Mouse (Mus musculus): ENCODE results near the gene H2-Oa. TPM values are rescaled to one million over a fixed set of nuclear protein-coding genes. Genes with fewer than 3 reads are reported as not detected.
"Not testable (repeated sequence)": the region's sequence is repeated elsewhere in the genome, so short reads cannot be mapped to it uniquely, and the experiment has no call there.

H2-Oa gene
- polyA plus RNA-seq, 1 experiment from 2014 or later: 0.37 TPM

DNA sequence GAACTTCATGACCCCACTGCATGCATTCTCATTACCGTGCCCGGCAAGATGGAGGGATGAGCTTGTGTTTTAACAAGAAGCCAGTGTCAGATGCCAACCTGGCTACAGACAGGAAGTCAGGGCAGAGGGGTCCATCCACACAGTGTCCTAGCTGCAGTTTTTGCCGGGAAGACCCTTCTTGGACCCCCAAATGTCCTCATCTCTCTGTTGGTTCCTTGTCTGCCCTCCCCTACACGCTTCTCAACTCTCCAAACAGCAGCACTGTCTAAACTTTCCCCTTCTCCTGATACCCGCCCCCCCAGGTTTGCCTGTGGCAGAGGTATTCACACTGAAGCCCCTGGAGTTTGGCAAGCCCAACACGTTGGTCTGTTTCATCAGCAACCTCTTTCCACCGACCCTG, 45.5 kb downstream of the H2-Oa start:
- Histone ChIP-seq H3K27ac (no peak overlapping the region), H3K36me3 (no peaks in the 10 kb centered on the region), H3K4me3 (no peak overlapping the region), H3K4me1 (peaks cover 22% of the 10 kb centered on the region), H3K9me3 (replicated peaks) (no peaks in the 10 kb centered on the region), H3K27me3 (replicated peaks) (peaks cover 65% of the 10 kb centered on the region), H3K9ac (no peak overlapping the region), H3K4me2 (no peak overlapping the region)
- no peak for ATAC-seq
- WGBS (ENCODE audit: insufficient replicate concordance): 64% methylated on average over 7 of the region's 7 CpGs

DNA sequence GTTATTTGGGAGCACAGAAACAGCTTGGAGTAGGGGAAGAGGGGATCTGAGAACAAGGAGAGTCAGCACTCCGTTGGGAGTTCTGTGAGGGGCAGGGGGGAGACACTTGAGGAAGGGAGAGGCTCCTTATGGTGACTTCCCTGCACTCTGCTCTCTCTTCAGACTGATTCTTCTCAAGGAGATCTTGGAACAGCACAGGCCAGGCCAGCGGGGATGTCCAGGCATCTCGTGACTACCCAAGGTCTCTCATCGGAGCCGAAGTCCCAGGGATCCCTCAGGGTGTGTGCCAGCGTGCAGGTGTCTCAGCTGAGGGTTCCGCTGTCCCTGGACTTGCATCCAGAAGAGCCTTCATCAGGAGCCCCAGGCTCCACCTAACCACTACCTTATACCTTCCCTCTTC, 46.5 kb downstream of the H2-Oa start:
- no peak for ATAC-seq
- peaks cover 65% of the 10 kb centered on the region for H3K27me3 ChIP-seq (replicated peaks)

DNA sequence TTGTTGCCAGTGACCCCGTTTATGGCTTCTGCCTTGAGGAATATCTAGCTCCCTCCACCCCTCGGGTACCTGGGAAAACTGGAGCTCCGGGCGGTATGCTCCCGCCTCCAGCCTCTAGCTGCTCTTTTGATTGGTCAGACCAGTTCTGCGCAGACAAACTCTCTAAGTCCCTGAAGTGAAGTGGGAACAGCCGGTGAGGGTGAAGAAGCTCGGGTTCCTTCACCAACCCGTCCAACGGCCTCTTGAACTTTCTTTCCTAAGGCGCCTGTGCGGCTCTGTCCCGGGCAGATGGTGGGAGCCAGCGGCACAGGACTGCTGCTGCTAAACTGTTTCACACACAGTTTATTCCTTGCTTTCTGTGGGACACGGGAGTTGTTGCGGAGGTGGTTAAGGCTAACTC, 47.3 kb downstream of the H2-Oa start:
- 5% methylated on average over 16 of the region's 16 CpGs for WGBS (ENCODE audit: insufficient replicate concordance)
- ATAC-seq: no peak
- Histone ChIP-seq H3K27me3 (replicated peaks) (peaks cover 65% of the 10 kb centered on the region), H3K9me3 (replicated peaks) (no peaks in the 10 kb centered on the region), H3K36me3 (no peaks in the 10 kb centered on the region), H3K9ac (no peak overlapping the region), H3K4me3 (peak overlapping the region; percentile 26), H3K4me2 (peak overlapping the region; percentile 64), H3K4me1 (peaks cover 22% of the 10 kb centered on the region), H3K27ac (no peak overlapping the region)

More for the DNA sequence above, 46.5 kb downstream of the H2-Oa start:
- Histone ChIP-seq H3K4me3 (no peak overlapping the region), H3K4me2 (no peak overlapping the region), H3K9me3 (replicated peaks) (no peaks in the 10 kb centered on the region), H3K4me1 (peaks cover 22% of the 10 kb centered on the region), H3K36me3 (no peaks in the 10 kb centered on the region), H3K27ac (no peak overlapping the region), H3K9ac (no peak overlapping the region)
- WGBS (ENCODE audit: insufficient replicate concordance): 77% methylated on average over 7 of the region's 7 CpGs

DNA sequence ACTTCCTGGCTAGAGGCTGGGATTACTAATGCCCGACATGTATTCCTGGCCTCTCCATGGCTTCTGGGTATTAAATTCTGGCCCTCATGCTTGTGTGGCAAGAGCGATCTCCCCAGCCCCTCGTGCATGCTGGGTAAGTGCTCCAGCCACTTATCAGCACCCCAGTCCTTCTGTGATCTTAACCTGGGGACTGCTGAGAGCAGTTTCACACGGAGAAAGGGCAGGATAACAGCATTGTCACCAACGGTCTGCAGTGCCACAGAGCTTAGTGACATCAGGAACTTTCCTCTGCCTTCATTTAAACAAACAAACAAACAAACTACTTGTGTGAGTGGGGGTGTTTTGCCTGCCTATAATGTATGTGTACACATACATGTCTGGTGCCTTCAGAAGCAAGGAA, 48.1 kb downstream of the H2-Oa start:
- WGBS (ENCODE audit: insufficient replicate concordance): 5% methylated on average over 5 of the region's 5 CpGs
- ATAC-seq: no peak
- peaks cover 22% of the 10 kb centered on the region for H3K4me1 ChIP-seq
- H3K4me3 ChIP-seq: peak overlapping the region; percentile 26
- peak overlapping the region; percentile 64 for H3K4me2 ChIP-seq
- peaks cover 65% of the 10 kb centered on the region for H3K27me3 ChIP-seq (replicated peaks)
- H3K9me3 ChIP-seq (replicated peaks): no peaks in the 10 kb centered on the region
- H3K36me3 ChIP-seq: no peaks in the 10 kb centered on the region
- H3K9ac ChIP-seq: no peak overlapping the region
- H3K27ac ChIP-seq: no peak overlapping the region

DNA sequence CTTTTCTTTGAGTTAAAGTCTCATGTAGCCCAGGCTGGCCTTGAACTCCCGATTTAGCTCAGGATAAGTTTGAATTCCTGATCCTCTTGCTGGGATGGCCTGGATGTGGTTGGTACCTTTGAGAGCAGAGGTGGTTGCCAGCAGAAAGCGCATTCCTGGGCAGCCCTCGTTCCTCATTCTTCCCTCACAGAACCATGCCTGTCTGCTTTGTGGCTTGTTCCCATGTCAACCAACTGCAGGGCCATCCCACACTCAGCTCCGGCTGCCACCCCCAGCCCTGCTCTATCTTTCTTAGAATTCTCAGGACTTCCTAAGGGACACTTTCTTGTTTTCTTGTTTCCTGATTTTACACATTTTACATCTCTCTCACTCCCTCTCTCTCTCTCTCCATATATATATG, 49.3 kb downstream of the H2-Oa start:
- Histone ChIP-seq H3K9ac (no peak overlapping the region), H3K4me1 (peaks cover 14% of the 10 kb centered on the region), H3K4me2 (no peak overlapping the region), H3K4me3 (no peak overlapping the region), H3K27me3 (replicated peaks) (peaks cover 56% of the 10 kb centered on the region), H3K27ac (no peak overlapping the region), H3K36me3 (no peaks in the 10 kb centered on the region), H3K9me3 (replicated peaks) (no peaks in the 10 kb centered on the region)
- 34% methylated on average over 4 of the region's 4 CpGs for WGBS (ENCODE audit: insufficient replicate concordance)
- ATAC-seq: no peak

DNA sequence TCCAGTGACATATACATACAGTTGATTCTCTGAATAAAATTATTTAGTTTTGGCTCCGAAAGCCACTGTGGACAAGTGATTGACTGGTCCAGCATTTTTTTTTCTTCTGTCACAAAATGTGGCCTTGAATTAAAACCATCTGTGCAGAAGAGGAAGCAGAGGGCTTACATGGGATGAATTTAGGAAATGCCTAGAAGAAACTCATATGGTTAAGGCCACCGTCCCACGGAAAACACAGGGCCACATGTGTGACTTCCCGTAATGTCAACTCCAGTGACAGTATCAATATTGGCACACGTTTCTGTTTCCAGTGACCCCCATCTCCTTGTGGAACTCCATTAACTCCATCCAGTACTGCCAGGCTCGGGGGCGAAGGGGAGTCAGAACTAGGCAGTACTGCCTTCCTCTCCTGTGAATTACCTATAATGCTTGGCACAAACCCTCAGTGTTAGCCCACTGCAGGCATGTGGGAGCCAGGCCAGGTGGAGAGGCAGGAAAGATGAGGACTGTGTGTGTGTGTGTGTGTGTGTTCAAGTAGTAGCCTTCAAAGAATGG, 50.4 kb downstream of the H2-Oa start:
- Histone ChIP-seq H3K4me1 (peaks cover 14% of the 10 kb centered on the region), H3K27ac (no peak overlapping the region), H3K27me3 (replicated peaks) (peaks cover 45% of the 10 kb centered on the region), H3K36me3 (no peaks in the 10 kb centered on the region), H3K4me2 (no peak overlapping the region), H3K4me3 (no peak overlapping the region), H3K9me3 (replicated peaks) (no peaks in the 10 kb centered on the region), H3K9ac (no peak overlapping the region)
- 56% methylated on average over 7 of the region's 7 CpGs for WGBS (ENCODE audit: insufficient replicate concordance)
- no peak for ATAC-seq

DNA sequence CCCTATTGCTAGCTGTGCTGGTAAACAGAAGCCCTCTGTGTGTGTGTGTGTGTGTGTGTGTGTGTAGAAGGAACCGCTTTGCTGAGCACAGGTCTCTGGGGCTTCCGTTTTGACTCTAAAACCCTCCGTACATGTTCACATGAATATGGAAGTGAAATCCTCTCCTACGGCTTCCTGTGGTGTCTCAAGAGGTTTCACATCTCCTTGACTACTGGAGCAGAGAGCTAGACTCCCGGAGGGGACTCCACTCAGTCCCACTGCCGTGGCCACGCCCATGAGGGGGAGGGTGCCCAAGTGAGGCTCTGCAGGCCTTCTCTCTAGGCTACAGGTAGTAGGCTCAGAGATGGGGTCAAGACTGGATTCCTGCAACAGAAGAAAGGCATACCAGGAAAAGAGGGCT, 50.9 kb downstream of the H2-Oa start, which contains the start of gene H2-DMb2:
Gene H2-DMb2, plus strand, starts transcription at position 275 of the 400 bp plus-strand sequence.
- Histone ChIP-seq H3K36me3 (no peaks in the 10 kb centered on the region), H3K27ac (no peak within 1 kb of the TSS), H3K9ac (no peak within 1 kb of the TSS), H3K27me3 (replicated peaks) (peaks cover 40% of the 10 kb centered on the region), H3K9me3 (replicated peaks) (no peaks in the 10 kb centered on the region), H3K4me1 (peaks cover 14% of the 10 kb centered on the region), H3K4me3 (no peak within 1 kb of the TSS), H3K4me2 (no peak within 1 kb of the TSS)
- ATAC-seq: peak; percentile 30; the same call in 1 of the 2 replicates
- 15% methylated on average over 7 of the region's 7 CpGs for WGBS (ENCODE audit: insufficient replicate concordance)

DNA sequence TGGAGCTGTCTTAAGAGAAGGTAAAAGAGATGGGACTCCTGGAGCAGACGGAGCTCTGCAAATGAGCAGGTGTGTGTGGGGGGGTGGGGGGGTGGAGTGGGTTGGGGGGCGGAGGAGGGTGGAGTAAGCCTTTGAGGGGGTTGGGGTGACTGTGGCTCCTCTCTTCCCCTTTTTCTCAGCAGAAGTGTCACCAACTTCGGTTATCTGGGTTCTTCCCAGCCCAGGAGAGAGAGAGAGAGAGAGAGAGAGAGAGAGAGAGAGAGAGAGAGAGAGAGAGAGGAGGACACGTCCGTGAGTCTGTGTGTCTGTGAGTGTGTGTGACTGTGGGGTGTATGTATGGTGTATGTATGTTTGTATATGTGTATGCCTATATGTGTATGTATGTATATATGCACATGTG, 51.3 kb downstream of the H2-Oa start:
- Histone ChIP-seq H3K4me1 (peaks cover 14% of the 10 kb centered on the region), H3K27ac (no peak overlapping the region), H3K4me3 (no peak overlapping the region), H3K27me3 (replicated peaks) (peaks cover 36% of the 10 kb centered on the region), H3K9me3 (replicated peaks) (no peaks in the 10 kb centered on the region), H3K36me3 (no peaks in the 10 kb centered on the region), H3K4me2 (no peak overlapping the region), H3K9ac (no peak overlapping the region)
- 21% methylated on average over 5 of the region's 5 CpGs for WGBS (ENCODE audit: insufficient replicate concordance)
- no peak for ATAC-seq

DNA sequence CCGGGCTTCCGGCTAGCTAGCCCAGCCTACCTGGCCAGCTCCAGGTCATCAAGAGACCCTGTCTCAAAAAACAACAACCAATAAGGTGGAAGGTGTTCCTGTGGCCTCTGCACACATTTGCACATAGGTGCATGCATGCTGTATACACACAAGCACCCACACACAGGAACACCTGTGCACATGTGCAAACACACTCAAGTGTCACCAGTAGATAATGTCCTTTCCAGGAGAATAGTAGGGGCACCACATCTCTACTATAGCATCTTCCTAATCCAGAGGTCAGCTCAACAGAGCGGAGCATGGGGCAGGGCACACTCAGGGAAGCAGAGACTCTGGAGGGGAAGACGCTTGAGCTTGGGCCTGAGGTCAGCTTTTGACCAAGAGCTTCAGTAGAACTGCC, 52.1 kb downstream of the H2-Oa start:
- Histone ChIP-seq H3K4me1 (peaks cover 14% of the 10 kb centered on the region), H3K27me3 (replicated peaks) (peaks cover 28% of the 10 kb centered on the region)
- H3K9ac ChIP-seq; ATAC-seq; H3K4me2 ChIP-seq; H3K4me3 ChIP-seq; H3K9me3 ChIP-seq (replicated peaks); H3K36me3 ChIP-seq; H3K27ac ChIP-seq: not testable (repeated sequence)
- WGBS (ENCODE audit: insufficient replicate concordance): 75% methylated on average over 4 of the region's 4 CpGs

Other genes with a start within 250 kb of the H2-Oa start
- 22.2 and 24.1 TPM in 2 replicates for gene Cd320, start 249.2 kb upstream of the H2-Oa start, polyA plus RNA-seq (2016; fragmentation: Nextera tagmentation; extraction: Ambion mirVana)
- not detected in 2 replicates for gene Gm7029, start 218.5 kb upstream of the H2-Oa start, polyA plus RNA-seq (2016; fragmentation: Nextera tagmentation; extraction: Ambion mirVana)
- gene Kifc1, start 201.7 kb upstream of the H2-Oa start, polyA plus RNA-seq (2016; fragmentation: Nextera tagmentation; extraction: Ambion mirVana): 4.8 and 6.0 TPM in 2 replicates
- gene Platr17, start 187.2 kb upstream of the H2-Oa start, polyA plus RNA-seq (2016; fragmentation: Nextera tagmentation; extraction: Ambion mirVana): 0.51 and 0.78 TPM in 2 replicates
- gene Daxx, start 182.9 kb upstream of the H2-Oa start, polyA plus RNA-seq (2016; fragmentation: Nextera tagmentation; extraction: Ambion mirVana): 33.4 and 37.1 TPM in 2 replicates
- 29.4 and 30.1 TPM in 2 replicates for gene Tapbp, start 176.4 kb upstream of the H2-Oa start, polyA plus RNA-seq (2016; fragmentation: Nextera tagmentation; extraction: Ambion mirVana)
- 13.6 and 14.8 TPM in 2 replicates for gene Zbtb22, start 176.4 kb upstream of the H2-Oa start, polyA plus RNA-seq (2016; fragmentation: Nextera tagmentation; extraction: Ambion mirVana)
- gene Rgl2, start 162.8 kb upstream of the H2-Oa start, polyA plus RNA-seq (2016; fragmentation: Nextera tagmentation; extraction: Ambion mirVana): 17.3 and 18.4 TPM in 2 replicates
- gene Pfdn6, start 152.0 kb upstream of the H2-Oa start, polyA plus RNA-seq (2016; fragmentation: Nextera tagmentation; extraction: Ambion mirVana): 164 and 177 TPM in 2 replicates
- gene Wdr46, start 151.7 kb upstream of the H2-Oa start, polyA plus RNA-seq (2016; fragmentation: Nextera tagmentation; extraction: Ambion mirVana): 49.4 and 52.7 TPM in 2 replicates
- gene B3galt4, start 140.9 kb upstream of the H2-Oa start, polyA plus RNA-seq (2016; fragmentation: Nextera tagmentation; extraction: Ambion mirVana): 2.1 and 2.6 TPM in 2 replicates
- gene Vps52, start 136.5 kb upstream of the H2-Oa start, polyA plus RNA-seq (2016; fragmentation: Nextera tagmentation; extraction: Ambion mirVana): 41.1 and 43.5 TPM in 2 replicates
- 1,396 and 1,433 TPM in 2 replicates for gene Rps18, start 136.3 kb upstream of the H2-Oa start, polyA plus RNA-seq (2016; fragmentation: Nextera tagmentation; extraction: Ambion mirVana)
- gene H2-K1, start 92.0 kb upstream of the H2-Oa start, polyA plus RNA-seq (2016; fragmentation: Nextera tagmentation; extraction: Ambion mirVana): 82.1 and 83.5 TPM in 2 replicates
- 10.6 and 10.7 TPM in 2 replicates for gene Ring1, start 67.7 kb upstream of the H2-Oa start, polyA plus RNA-seq (2016; fragmentation: Nextera tagmentation; extraction: Ambion mirVana)
- gene H2-Ke6, start 64.3 kb upstream of the H2-Oa start, polyA plus RNA-seq (2016; fragmentation: Nextera tagmentation; extraction: Ambion mirVana): 33.2 and 36.1 TPM in 2 replicates
- 91.7 and 96.0 TPM in 2 replicates for gene Slc39a7, start 60.7 kb upstream of the H2-Oa start, polyA plus RNA-seq (2016; fragmentation: Nextera tagmentation; extraction: Ambion mirVana)
- 29.2 and 31.3 TPM in 2 replicates for gene Rxrb, start 60.5 kb upstream of the H2-Oa start, polyA plus RNA-seq (2016; fragmentation: Nextera tagmentation; extraction: Ambion mirVana)
- 0.37 and 0.54 TPM in 2 replicates for gene Col11a2, start 52.9 kb upstream of the H2-Oa start, polyA plus RNA-seq (2016; fragmentation: Nextera tagmentation; extraction: Ambion mirVana)
- 3.1 and 4.3 TPM in 2 replicates for gene H2-DMa, start 27.2 kb downstream of the H2-Oa start, polyA plus RNA-seq (2016; fragmentation: Nextera tagmentation; extraction: Ambion mirVana)
- gene Brd2, start 30.3 kb downstream of the H2-Oa start, polyA plus RNA-seq (2016; fragmentation: Nextera tagmentation; extraction: Ambion mirVana): 59.9 and 66.1 TPM in 2 replicates
- gene H2-DMb2, start 51.0 kb downstream of the H2-Oa start, polyA plus RNA-seq (2016; fragmentation: Nextera tagmentation; extraction: Ambion mirVana): 0.30 and 0.35 TPM in 2 replicates
- 0.21 and 0.45 TPM in 2 replicates for gene H2-DMb1, start 60.7 kb downstream of the H2-Oa start, polyA plus RNA-seq (2016; fragmentation: Nextera tagmentation; extraction: Ambion mirVana)
- gene Tap1, start 95.2 kb downstream of the H2-Oa start, polyA plus RNA-seq (2016; fragmentation: Nextera tagmentation; extraction: Ambion mirVana): 2.3 and 2.6 TPM in 2 replicates
- 4.5 and 5.0 TPM in 2 replicates for gene Psmb9, start 95.4 kb downstream of the H2-Oa start, polyA plus RNA-seq (2016; fragmentation: Nextera tagmentation; extraction: Ambion mirVana)
- 12.5 and 13.5 TPM in 2 replicates for gene Psmb8, start 105.4 kb downstream of the H2-Oa start, polyA plus RNA-seq (2016; fragmentation: Nextera tagmentation; extraction: Ambion mirVana)
- 5.6 and 6.9 TPM in 2 replicates for gene Tap2, start 111.2 kb downstream of the H2-Oa start, polyA plus RNA-seq (2016; fragmentation: Nextera tagmentation; extraction: Ambion mirVana)
- 0.05 and 0.19 TPM in 2 replicates for gene H2-Ob, start 146.6 kb downstream of the H2-Oa start, polyA plus RNA-seq (2016; fragmentation: Nextera tagmentation; extraction: Ambion mirVana)
- gene H2-Ab1, start 165.3 kb downstream of the H2-Oa start, polyA plus RNA-seq (2016; fragmentation: Nextera tagmentation; extraction: Ambion mirVana): 2.9 and 3.1 TPM in 2 replicates
- 0.11 TPM in 1 of 2 replicates, not detected in the other for gene H2-Aa, start 195.5 kb downstream of the H2-Oa start, polyA plus RNA-seq (2016; fragmentation: Nextera tagmentation; extraction: Ambion mirVana)
- 0.15 and 0.37 TPM in 2 replicates for gene H2-Eb1, start 213.5 kb downstream of the H2-Oa start, polyA plus RNA-seq (2016; fragmentation: Nextera tagmentation; extraction: Ambion mirVana)
- not detected in 2 replicates for gene H2-Eb2, start 233.3 kb downstream of the H2-Oa start, polyA plus RNA-seq (2016; fragmentation: Nextera tagmentation; extraction: Ambion mirVana)